Mouse (Mus musculus) liver, embryonic 11.5 days (tissue): Measurements from ENCODE around the gene Phactr2. TPM values are rescaled to one million over a fixed set of nuclear protein-coding genes. Genes with fewer than 3 reads are reported as not detected.

ENCODE experiments used
- ATAC-seq: fragments of 200-750 bp; cut with Nextera tagmentation; replicated peaks from 2 replicates; pipeline ENCODE4 v1.8.0; 2017; ENCODE audit warnings: moderate number of reproducible peaks, mild to moderate bottlenecking, moderate TSS enrichment, moderate library complexity; ENCODE audit not compliant: low FRiP score
- DNase-seq: peaks from one replicate; pipeline ENCODE4 v3.0.0-alpha.2; 2017; ENCODE audit warnings: low spot score
- H3K27ac ChIP-seq: fragments of 300-500 bp; sonication (generic); 2 replicates; pipeline ENCODE4 v1.5.1; 2014; ENCODE audit warnings: mild to moderate bottlenecking, low read depth, low read length, control low read depth
- H3K27me3 ChIP-seq: fragments of 300-500 bp; sonication (generic); replicated peaks from 2 replicates; pipeline ENCODE4 v1.6.1; 2014; ENCODE audit warnings: low read length, mixed read lengths; ENCODE audit not compliant: control insufficient read depth, insufficient read depth
- H3K36me3 ChIP-seq: fragments of 300-500 bp; sonication (generic); 2 replicates; pipeline ENCODE4 v1.6.1; 2014; ENCODE audit warnings: mild to moderate bottlenecking, low read length, moderate library complexity, mixed read lengths; ENCODE audit not compliant: control insufficient read depth, insufficient read depth
- H3K4me1 ChIP-seq: fragments of 300-500 bp; sonication (generic); replicated peaks from 2 replicates; pipeline ENCODE4 v1.6.1; 2014; ENCODE audit warnings: low read length, mixed read lengths; ENCODE audit not compliant: control insufficient read depth, insufficient read depth
- H3K4me2 ChIP-seq: fragments of 300-500 bp; sonication (generic); 2 replicates; pipeline ENCODE4 v1.6.1; 2014; ENCODE audit warnings: mild to moderate bottlenecking, control low read depth, moderate library complexity
- H3K4me3 ChIP-seq: fragments of 300-500 bp; sonication (generic); 2 replicates; pipeline ENCODE4 v1.5.1; 2014; ENCODE audit warnings: low read depth, low read length, control low read depth
- H3K9ac ChIP-seq: fragments of 300-500 bp; sonication (generic); 2 replicates; pipeline ENCODE4 v1.6.1; 2014; ENCODE audit warnings: low read depth, low read length, control low read depth
- H3K9me3 ChIP-seq: fragments of 300-500 bp; sonication (generic); 2 replicates; pipeline ENCODE4 v1.6.1; 2016; ENCODE audit warnings: low read length, inconsistent platforms, mixed read lengths; ENCODE audit not compliant: control insufficient read depth
- WGBS: fragments of 180-500 bp; shearing (Covaris S2); extraction: QIAGEN DNeasy Blood & Tissue Kit; methylation state at CpG from one replicate; pipeline ENCODE4 v1.1.7; 2014; 5-methylcytosine and 5-hydroxymethylcytosine counted together
- polyA plus RNA-seq: library from polyadenylated mRNA; unstranded; fragments of >200 nt; fragmentation: Nextera tagmentation; extraction: Ambion mirVana; gene quantifications from 2 replicates; pipeline ENCODE4 v1.2.1, GENCODE M21; 2014

Gene Phactr2
- polyA plus RNA-seq, 1 experiment from 2014 or later = 19.3 TPM

DNA sequence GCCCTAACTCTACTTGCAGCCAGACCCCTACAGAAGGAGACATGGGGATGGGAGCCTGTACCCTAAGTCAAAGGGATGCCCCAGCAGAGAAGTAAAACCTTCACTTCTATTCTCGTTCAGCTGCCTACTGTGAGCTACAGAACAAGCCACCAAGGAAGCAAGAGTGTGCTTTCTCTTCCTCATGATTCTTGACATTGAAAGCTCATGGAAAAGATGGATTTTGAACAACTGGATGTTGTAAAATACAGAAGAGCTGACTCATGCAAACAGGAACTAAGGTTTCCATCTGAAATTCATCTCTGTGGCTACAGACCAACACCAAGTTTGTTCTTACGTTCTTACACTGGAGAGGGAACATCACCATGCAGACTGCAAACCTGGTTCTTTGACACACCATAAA, 179.3 kb downstream of the Phactr2 start:
- no peak for ATAC-seq
- DNase-seq = no peak
- no peak overlapping the region for H3K9ac ChIP-seq
- H3K4me2 ChIP-seq = no peak overlapping the region
- WGBS = 80% methylated on average over 2 of the region's 2 CpGs
- peaks cover 4% of the 10 kb centered on the region; the same call in 1 of the 2 replicates for H3K4me1 ChIP-seq
- no peak overlapping the region for H3K27ac ChIP-seq
- no peak overlapping the region for H3K4me3 ChIP-seq
- H3K36me3 ChIP-seq = no peaks in the 10 kb centered on the region
- no peaks in the 10 kb centered on the region for H3K9me3 ChIP-seq
- H3K27me3 ChIP-seq = no peaks in the 10 kb centered on the region

DNA sequence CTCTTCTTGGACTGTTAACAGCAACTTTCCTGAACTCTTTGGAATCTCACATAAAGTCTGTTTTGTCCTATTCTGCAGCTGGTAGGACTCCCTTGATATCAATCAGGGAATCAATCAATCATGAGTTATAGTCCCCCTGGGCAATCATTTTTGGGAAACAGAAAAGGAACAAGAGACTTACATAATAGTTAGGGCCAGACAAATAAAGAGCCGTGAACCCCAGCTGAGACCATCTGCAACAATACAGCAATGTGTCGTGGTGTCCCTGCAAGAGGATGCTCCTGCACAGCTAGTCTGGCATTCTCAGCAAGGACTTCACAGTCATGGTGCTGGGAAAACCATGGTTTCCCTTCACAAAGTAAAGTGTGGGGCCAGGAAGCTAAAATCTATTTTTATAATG, 182.2 kb downstream of the Phactr2 start:
- no peaks in the 10 kb centered on the region for H3K4me1 ChIP-seq
- 76% methylated on average over 2 of the region's 2 CpGs for WGBS
- ATAC-seq = no peak
- no peaks in the 10 kb centered on the region for H3K9me3 ChIP-seq
- no peaks in the 10 kb centered on the region for H3K27me3 ChIP-seq
- no peak for DNase-seq
- no peak overlapping the region for H3K9ac ChIP-seq
- H3K4me2 ChIP-seq = no peak overlapping the region
- no peak overlapping the region for H3K27ac ChIP-seq
- H3K4me3 ChIP-seq = no peak overlapping the region
- no peaks in the 10 kb centered on the region for H3K36me3 ChIP-seq

DNA sequence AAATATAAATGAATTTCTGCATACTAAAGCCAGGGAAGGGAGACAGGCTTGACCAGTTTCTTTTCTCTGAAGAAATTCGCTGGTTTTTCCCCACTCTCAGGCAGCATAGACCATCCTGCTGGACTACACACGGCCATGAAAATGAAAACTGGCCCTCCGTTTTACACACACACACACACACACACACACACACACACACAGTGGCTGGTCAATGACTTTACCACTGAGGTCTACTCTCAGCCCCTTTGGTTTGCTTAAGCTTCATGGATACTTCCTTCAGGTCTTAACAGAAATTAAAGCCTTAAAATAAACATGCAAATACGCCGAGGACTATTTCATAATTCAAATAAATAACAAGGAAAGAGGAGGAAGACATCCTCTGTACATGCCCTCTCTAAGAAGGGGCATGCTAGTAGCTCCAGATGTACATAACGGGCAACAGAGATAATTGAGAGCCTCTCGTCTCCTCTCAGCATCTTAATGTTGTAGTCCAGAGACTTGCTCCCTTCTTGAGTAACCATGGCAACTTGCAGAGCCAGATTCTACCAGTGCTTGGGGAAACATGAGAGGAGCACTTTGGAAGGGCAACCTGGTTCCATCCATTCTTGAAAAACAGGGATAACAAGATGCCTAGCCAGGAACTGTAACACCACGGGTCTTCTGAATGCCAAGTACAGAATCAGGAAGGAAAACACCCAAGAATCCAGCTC, 184.8 kb downstream of the Phactr2 start:
- Histone ChIP-seq H3K9me3 (no peaks in the 10 kb centered on the region), H3K27me3 (no peaks in the 10 kb centered on the region), H3K36me3 (no peaks in the 10 kb centered on the region), H3K9ac (no peak overlapping the region), H3K27ac (no peak overlapping the region), H3K4me1 (no peaks in the 10 kb centered on the region), H3K4me3 (no peak overlapping the region), H3K4me2 (no peak overlapping the region)
- no peak for ATAC-seq
- WGBS = 71% methylated on average over 8 of the region's 8 CpGs
- no peak for DNase-seq

DNA sequence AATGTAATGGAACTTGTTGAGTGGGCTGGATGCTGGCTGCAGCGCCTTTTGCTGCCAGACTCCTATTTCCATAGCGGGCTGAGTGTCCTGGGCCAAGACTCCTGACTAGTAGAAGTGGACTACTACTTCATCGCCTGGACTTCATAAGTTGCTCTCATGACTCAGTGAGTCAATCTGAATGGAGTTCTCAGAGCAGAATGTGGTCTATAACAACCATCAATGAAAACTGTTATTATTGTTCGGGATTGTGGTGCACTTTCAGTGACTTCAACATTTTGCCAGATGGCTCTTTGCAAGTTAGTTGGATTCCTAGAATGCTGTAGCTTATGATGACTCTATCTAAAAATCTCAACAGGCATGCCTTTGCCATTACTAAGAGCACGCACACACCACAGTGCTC, 185.9 kb downstream of the Phactr2 start:
- Histone ChIP-seq H3K27ac (no peak overlapping the region), H3K4me2 (no peak overlapping the region), H3K4me1 (no peaks in the 10 kb centered on the region), H3K4me3 (no peak overlapping the region), H3K36me3 (no peaks in the 10 kb centered on the region), H3K9me3 (no peaks in the 10 kb centered on the region), H3K27me3 (no peaks in the 10 kb centered on the region), H3K9ac (no peak overlapping the region)
- DNase-seq = no peak
- WGBS = 81% methylated on average over 5 of the region's 5 CpGs
- ATAC-seq = no peak

DNA sequence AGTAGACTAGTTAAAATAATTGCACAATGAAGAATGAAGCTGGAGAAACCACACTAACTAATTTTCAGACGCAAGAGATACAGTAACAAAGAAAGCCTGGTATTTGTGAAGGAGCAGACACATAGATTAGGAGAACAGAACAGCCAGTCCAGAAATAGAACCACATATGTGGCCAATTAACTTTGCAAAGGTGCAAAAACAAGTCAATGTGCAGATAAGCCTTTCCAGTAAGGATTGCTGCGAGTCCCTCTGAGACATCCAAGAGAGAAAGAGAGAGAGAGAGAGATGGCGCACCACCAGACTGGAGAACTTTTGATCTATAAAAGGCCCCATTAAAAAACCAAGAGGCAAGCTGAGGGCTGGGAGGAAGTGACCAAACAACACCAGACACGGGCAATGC, 190.8 kb downstream of the Phactr2 start:
- H3K27me3 ChIP-seq = no peaks in the 10 kb centered on the region
- ATAC-seq (no peak), DNase-seq (no peak)
- H3K9ac ChIP-seq = no peak overlapping the region
- no peak overlapping the region for H3K4me2 ChIP-seq
- WGBS = 61% methylated on average over 4 of the region's 4 CpGs
- H3K9me3 ChIP-seq = no peaks in the 10 kb centered on the region
- no peak overlapping the region for H3K4me3 ChIP-seq
- no peak overlapping the region for H3K27ac ChIP-seq
- H3K4me1 ChIP-seq = no peaks in the 10 kb centered on the region
- H3K36me3 ChIP-seq = no peaks in the 10 kb centered on the region

DNA sequence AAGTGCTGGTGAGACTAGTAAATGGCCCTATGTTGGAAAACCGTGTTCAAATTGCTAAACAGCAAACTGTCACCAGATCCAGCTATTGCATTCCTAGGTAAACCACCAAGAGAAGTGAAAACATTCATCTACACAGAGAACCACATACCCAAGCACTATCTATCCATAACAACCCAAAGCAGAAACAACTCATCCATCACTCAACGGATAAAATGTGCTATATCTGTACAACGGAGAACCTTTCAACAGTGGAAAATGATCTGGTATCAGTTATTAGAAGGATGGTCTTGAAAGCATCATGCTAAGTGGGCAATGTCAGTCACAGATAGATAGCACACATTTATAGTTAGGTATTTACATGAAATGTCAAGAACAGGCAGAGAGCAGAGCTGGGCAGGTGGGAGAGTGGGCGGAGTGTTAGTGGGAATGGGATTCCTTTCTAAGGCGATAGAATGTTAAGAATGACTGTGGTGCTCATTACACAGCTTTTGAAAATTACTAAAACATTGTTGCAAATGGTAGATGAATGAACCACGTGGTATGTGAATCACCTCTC, 193.8 kb downstream of the Phactr2 start:
- ATAC-seq (no peak), DNase-seq (no peak)
- Histone ChIP-seq H3K4me1 (no peaks in the 10 kb centered on the region), H3K27me3 (no peaks in the 10 kb centered on the region), H3K36me3 (no peaks in the 10 kb centered on the region), H3K4me2 (no peak overlapping the region), H3K9ac (no peak overlapping the region), H3K27ac (no peak overlapping the region), H3K9me3 (no peaks in the 10 kb centered on the region), H3K4me3 (no peak overlapping the region)
- WGBS = 62% methylated on average over 6 of the region's 6 CpGs

DNA sequence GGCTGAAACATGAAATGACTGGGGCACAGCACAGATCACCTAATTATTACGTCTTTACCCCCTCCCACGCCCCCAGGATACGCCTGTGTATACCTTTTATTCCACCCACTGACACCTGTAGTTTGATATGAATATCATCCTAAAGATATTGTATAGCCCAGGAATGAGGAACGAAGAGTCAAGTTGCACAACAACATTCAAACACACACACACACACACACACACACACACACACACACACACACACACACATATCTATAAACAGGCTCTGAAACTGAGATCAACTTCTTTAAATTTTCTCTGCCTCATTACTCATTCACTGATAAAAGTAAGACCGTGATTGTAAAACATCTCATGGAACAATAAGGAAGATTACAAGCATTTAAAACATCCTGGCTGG, 197.9 kb downstream of the Phactr2 start:
- DNase-seq = no peak
- Histone ChIP-seq H3K4me2 (no peak overlapping the region), H3K36me3 (no peaks in the 10 kb centered on the region), H3K27ac (no peak overlapping the region), H3K4me1 (no peaks in the 10 kb centered on the region), H3K9ac (no peak overlapping the region), H3K4me3 (no peak overlapping the region), H3K27me3 (no peaks in the 10 kb centered on the region), H3K9me3 (no peaks in the 10 kb centered on the region)
- WGBS = 85% methylated on average over 5 of the region's 5 CpGs
- no peak for ATAC-seq

DNA sequence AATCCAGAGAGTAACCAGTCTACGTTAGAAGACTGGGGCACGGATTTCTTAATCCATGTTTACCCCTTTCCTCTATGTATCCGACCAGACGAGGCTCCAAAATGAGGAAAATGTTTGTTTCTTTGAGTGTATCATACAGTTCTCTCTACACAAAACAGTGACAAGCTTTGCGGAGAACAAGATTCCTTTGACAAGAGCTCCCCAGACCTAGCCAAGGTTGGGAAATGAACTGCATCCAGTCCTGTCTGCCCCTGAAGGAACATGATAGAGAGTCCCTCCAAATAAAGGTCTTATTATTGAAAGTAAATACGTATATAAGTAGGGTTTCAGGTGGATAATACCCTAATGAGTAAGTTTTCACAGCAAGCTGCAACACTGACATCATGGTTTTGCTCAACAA, 199.1 kb downstream of the Phactr2 start:
- no peak overlapping the region for H3K9ac ChIP-seq
- no peaks in the 10 kb centered on the region for H3K4me1 ChIP-seq
- H3K4me2 ChIP-seq = no peak overlapping the region
- no peak overlapping the region for H3K27ac ChIP-seq
- DNase-seq = no peak
- no peaks in the 10 kb centered on the region for H3K27me3 ChIP-seq
- 80% methylated on average over 6 of the region's 6 CpGs for WGBS
- no peaks in the 10 kb centered on the region for H3K9me3 ChIP-seq
- H3K36me3 ChIP-seq = no peaks in the 10 kb centered on the region
- no peak for ATAC-seq
- no peak overlapping the region for H3K4me3 ChIP-seq

DNA sequence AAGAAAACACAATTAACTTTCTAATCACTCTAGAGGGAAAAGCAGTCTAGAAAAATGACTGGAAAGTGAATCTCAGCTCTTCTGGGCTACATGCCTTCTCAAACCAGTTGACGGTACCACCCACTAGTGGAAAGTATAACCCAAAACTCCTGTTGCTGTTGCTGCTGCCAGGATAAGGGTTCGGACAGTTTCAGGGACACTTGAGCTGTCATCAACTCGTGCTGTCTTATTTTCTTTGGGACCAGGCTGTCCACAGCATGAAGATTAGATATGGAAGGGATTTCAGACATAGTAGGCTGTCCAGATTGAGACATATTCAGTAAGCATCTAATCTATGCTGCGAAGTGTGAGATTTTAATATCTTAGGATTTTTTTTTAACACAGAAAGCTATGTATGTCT, 199.5 kb downstream of the Phactr2 start:
- Histone ChIP-seq H3K27ac (no peak overlapping the region), H3K27me3 (no peaks in the 10 kb centered on the region), H3K9ac (no peak overlapping the region), H3K4me3 (no peak overlapping the region), H3K36me3 (no peaks in the 10 kb centered on the region), H3K9me3 (no peaks in the 10 kb centered on the region), H3K4me1 (no peaks in the 10 kb centered on the region), H3K4me2 (no peak overlapping the region)
- 75% methylated on average over 4 of the region's 4 CpGs for WGBS
- ATAC-seq (no peak), DNase-seq (no peak)
